Mouse (Mus musculus) CH12.LX (cell line): ENCODE measurements around the gene AI593442. TPM values are rescaled to one million over a fixed set of nuclear protein-coding genes. Genes with fewer than 3 reads are reported as not detected.

Source experiments
- DNase-seq: peaks from one replicate; pipeline ENCODE4 v3.0.0-alpha.2; 2013; ENCODE audit errors: extremely low read depth
- H3K27ac ChIP-seq: 2 replicates; pipeline ENCODE4 v1.5.1; 2012; ENCODE audit warnings: low read depth, mild to moderate bottlenecking, control low read depth, moderate library complexity; ENCODE audit not compliant: insufficient read depth
- H3K27me3 ChIP-seq: replicated peaks from 2 replicates; pipeline ENCODE3; 2012; ENCODE audit warnings: inconsistent platforms
- H3K36me3 ChIP-seq, 2 experiments: replicated peaks in 1 of 2; 2 replicates each; pipeline versions ENCODE3 to v1.6.1; 2012; ENCODE audit warnings: inconsistent platforms in 1 of 2, low read length in 1 of 2, mild to moderate bottlenecking in 1 of 2, mixed read lengths in 1 of 2, moderate library complexity in 1 of 2; ENCODE audit not compliant: control insufficient read depth in 1 of 2, insufficient read depth in 1 of 2
- H3K4me1 ChIP-seq, 2 experiments: 2 replicates each; pipeline ENCODE4 v1.6.1; 2012; ENCODE audit warnings: inconsistent platforms in 1 of 2, moderate library complexity in 1 of 2; ENCODE audit not compliant: insufficient read depth in 2 of 2, control insufficient read depth in 1 of 2
- H3K4me2 ChIP-seq: 2 replicates; pipeline ENCODE4 v1.6.1; 2012; ENCODE audit warnings: low read depth, mild to moderate bottlenecking, control low read depth; ENCODE audit not compliant: poor library complexity, insufficient read depth, severe bottlenecking
- H3K4me3 ChIP-seq, 3 experiments: fragments of 150-350 bp in 1 of 3; sonication (generic) in 1 of 3; replicated peaks in 1 of 3; 2 replicates each; pipeline versions ENCODE3 to v1.5.1; 2011 to 2012; ENCODE audit warnings: low read depth in 2 of 3, low read length in 2 of 3, mild to moderate bottlenecking in 2 of 3, moderate library complexity in 2 of 3, control low read depth in 1 of 3, improper control_type of control experiment in 1 of 3, inconsistent platforms in 1 of 3, mixed read lengths in 1 of 3; ENCODE audit not compliant: poor library complexity in 1 of 3
- H3K79me2 ChIP-seq: replicated peaks from 2 replicates; pipeline ENCODE4 v1.6.1; 2012; ENCODE audit warnings: mild to moderate bottlenecking, moderate library complexity; ENCODE audit not compliant: control insufficient read depth, poor library complexity, insufficient read depth, severe bottlenecking; ENCODE audit errors: extremely low read depth
- H3K9ac ChIP-seq: 2 replicates; pipeline ENCODE4 v1.6.1; 2012; ENCODE audit warnings: low read depth, mild to moderate bottlenecking, control low read depth, moderate library complexity; ENCODE audit not compliant: insufficient read depth
- H3K9me3 ChIP-seq: replicated peaks from 2 replicates; pipeline ENCODE3; 2012; ENCODE audit warnings: low read length, inconsistent platforms, mixed read lengths
- BHLHE40 ChIP-seq: IDR thresholded peaks from 2 replicates; pipeline ENCODE4 v1.6.1; 2011; ENCODE audit warnings: mild to moderate bottlenecking, low read depth, low read length, improper control_type of control experiment
- CHD2 ChIP-seq: IDR thresholded peaks from 2 replicates; pipeline ENCODE4 v1.6.1; 2011; ENCODE audit warnings: low read length, improper control_type of control experiment
- E2F4 ChIP-seq: IDR thresholded peaks from 2 replicates; pipeline ENCODE4 v1.6.1; 2011; ENCODE audit warnings: low read depth, low read length, improper control_type of control experiment; ENCODE audit not compliant: insufficient replicate concordance
- GABPA ChIP-seq: IDR thresholded peaks from 2 replicates; pipeline ENCODE4 v1.6.1; 2012; ENCODE audit warnings: low read depth, low read length, improper control_type of control experiment, inconsistent platforms; ENCODE audit not compliant: insufficient replicate concordance
- HCFC1 ChIP-seq: IDR thresholded peaks from 2 replicates; pipeline ENCODE4 v1.6.1; 2012; ENCODE audit warnings: low read depth, mild to moderate bottlenecking, inconsistent platforms, low read length, improper control_type of control experiment
- IRF4 ChIP-seq: IDR thresholded peaks from 2 replicates; pipeline ENCODE4 v1.6.1; 2014; ENCODE audit warnings: low read depth, mild to moderate bottlenecking, inconsistent platforms, low read length, improper control_type of control experiment
- KAT2A ChIP-seq: IDR thresholded peaks from 2 replicates; pipeline ENCODE4 v1.6.1; 2012; ENCODE audit warnings: low read length, improper control_type of control experiment, inconsistent platforms; ENCODE audit not compliant: insufficient replicate concordance
- MAX ChIP-seq: IDR thresholded peaks from 2 replicates; pipeline ENCODE4 v1.6.1; 2011; ENCODE audit warnings: low read length, improper control_type of control experiment
- NELFE ChIP-seq: IDR thresholded peaks from 2 replicates; pipeline ENCODE4 v1.6.1; 2011; ENCODE audit warnings: low read depth, low read length, improper control_type of control experiment
- NRF1 ChIP-seq: IDR thresholded peaks from 2 replicates; pipeline ENCODE4 v1.6.1; 2014; ENCODE audit warnings: low read depth, mild to moderate bottlenecking, inconsistent platforms, low read length, improper control_type of control experiment, moderate library complexity
- PAX5 ChIP-seq: IDR thresholded peaks from 2 replicates; pipeline ENCODE4 v1.6.1; 2012; ENCODE audit warnings: low read length, inconsistent platforms, mixed read lengths
- POLR2A ChIP-seq: IDR thresholded peaks from 2 replicates; pipeline ENCODE4 v1.6.1; 2011; ENCODE audit warnings: low read depth, mild to moderate bottlenecking, improper control_type of control experiment, low read length
- POLR2AphosphoS2 ChIP-seq: IDR thresholded peaks from 2 replicates; pipeline ENCODE4 v1.6.1; 2011; ENCODE audit warnings: low read depth, low read length, improper control_type of control experiment
- RAD21 ChIP-seq: IDR thresholded peaks from 2 replicates; pipeline ENCODE4 v1.6.1; 2011; ENCODE audit warnings: low read depth, mild to moderate bottlenecking, low read length, improper control_type of control experiment, moderate library complexity
- TBP ChIP-seq: conservative IDR thresholded peaks from 2 replicates; pipeline ENCODE4 v1.6.1; 2011; ENCODE audit warnings: low read depth, low read length, improper control_type of control experiment
- USF2 ChIP-seq: conservative IDR thresholded peaks from 2 replicates; pipeline ENCODE4 v1.6.1; 2011; ENCODE audit warnings: low read depth, low read length, improper control_type of control experiment
- ZKSCAN1 ChIP-seq: IDR thresholded peaks from 2 replicates; pipeline ENCODE4 v1.6.1; 2012; ENCODE audit warnings: low read depth, inconsistent platforms, low read length, improper control_type of control experiment, borderline replicate concordance
- ZMIZ1 ChIP-seq: IDR thresholded peaks from 2 replicates; pipeline ENCODE4 v1.6.1; 2012; ENCODE audit warnings: low read depth, mild to moderate bottlenecking, inconsistent platforms, low read length, improper control_type of control experiment
- dilution Hi-C: fragments of 300-500 bp; cut with MboI; formaldehyde crosslinking; loops from 2 replicates; pipeline ENCODE4 v1.14.3; 2020; ENCODE audit warnings: low sequenced_read_pairs; ENCODE audit not compliant: extremely low pct_unique_long_range_greater_than_20kb, extremely low pct_ligation_motif_present
- in situ Hi-C: fragments of 300-500 bp; cut with MboI; formaldehyde crosslinking; loops from 3 replicates; pipeline ENCODE4 v1.14.3; 2019; ENCODE audit warnings: low sequenced_read_pairs, low pct_ligation_motif_present, low pct_unique_long_range_greater_than_20kb, mixed read lengths
- polyA plus RNA-seq: library from polyadenylated mRNA; unstranded; fragments of >175 nt; gene quantifications from 2 replicates; pipeline ENCODE4 v1.2.1, GENCODE M21; 2012; ENCODE audit warnings: low read depth; ENCODE audit not compliant: insufficient read length
- total RNA-seq, 2 experiments: library from RNA; depleted of rRNA; stranded (reverse); fragments of 300-350 nt in 1 of 2; fragments of >200 nt in 1 of 2; gene quantifications; 2 replicates each; pipeline ENCODE4 v1.2.3; 2012 to 2014

The AI593442 gene
- total and polyA plus RNA-seq, 3 experiments: not detected

DNA sequence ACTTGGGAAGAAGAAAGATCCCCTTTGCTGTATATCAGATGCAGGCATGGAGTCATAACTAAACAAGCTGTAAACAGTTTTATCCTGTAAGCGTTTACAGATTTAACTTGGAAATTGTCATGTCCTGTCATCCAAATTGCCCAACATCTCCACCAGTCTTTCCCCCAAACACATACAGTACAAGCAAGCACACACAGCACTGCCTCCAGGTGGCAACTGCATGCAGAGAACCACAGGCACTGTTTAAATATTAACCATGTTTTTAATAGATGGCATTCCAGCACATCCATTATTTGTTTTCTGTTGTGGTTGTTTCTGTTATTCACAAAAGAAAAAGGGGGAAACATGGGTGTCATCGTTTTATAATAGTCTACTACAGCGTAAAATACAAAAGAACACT lies 3.6 kb downstream of the AI593442 start:
- Histone ChIP-seq H3K36me3 (no peaks in the 10 kb centered on the region), H3K27me3 (peaks cover 10% of the 10 kb centered on the region), H3K27ac (no peak overlapping the region), H3K4me3 (no peak overlapping the region), H3K4me2 (no peak overlapping the region), H3K4me1 (no peaks in the 10 kb centered on the region), H3K79me2 (no peaks in the 10 kb centered on the region), H3K9me3 (no peaks in the 10 kb centered on the region), H3K9ac (no peak overlapping the region)
- dilution Hi-C loops (no loop called here), in situ Hi-C loops (no loop called here)
- DNase-seq: no peak
- TF ChIP-seq GABPA (no peak), USF2 (no peak), ZKSCAN1 (no peak), IRF4 (no peak), MAX (no peak), RAD21 (no peak; the same call in 1 of the 2 replicates), E2F4 (no peak), KAT2A (no peak), ZMIZ1 (no peak), POLR2AphosphoS2 (no peak), CHD2 (no peak), NELFE (no peak)

DNA sequence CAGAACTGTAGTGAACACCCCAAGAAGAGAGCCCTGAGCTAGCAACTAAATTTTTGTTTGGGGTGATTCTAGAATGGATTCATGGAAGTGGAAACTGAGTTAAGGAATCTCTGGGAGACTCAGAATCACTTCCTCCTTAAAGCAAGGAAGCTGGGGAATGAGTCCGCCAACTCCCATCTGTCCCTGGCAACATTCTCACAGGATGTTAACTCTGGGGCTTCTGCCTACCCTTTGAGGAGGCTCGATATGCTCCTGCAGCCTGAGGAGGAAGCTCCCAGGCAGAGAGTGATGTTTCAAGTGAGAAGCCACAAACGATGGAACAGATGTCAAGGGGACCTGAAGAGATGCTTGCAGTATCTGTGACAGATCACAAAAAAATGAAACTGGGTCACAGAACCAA lies 18.2 kb downstream of the AI593442 start:
- dilution Hi-C loops: no loop called here
- no peak overlapping the region for H3K9ac ChIP-seq

More for the DNA sequence above, 18.2 kb downstream of the AI593442 start:
- in situ Hi-C loops: no loop called here
- no peaks in the 10 kb centered on the region for H3K36me3 ChIP-seq
- TF ChIP-seq HCFC1 (no peak), NRF1 (no peak), POLR2A (no peak), PAX5 (no peak), TBP (no peak), NELFE (no peak), KAT2A (no peak), BHLHE40 (no peak), ZMIZ1 (no peak)
- no peaks in the 10 kb centered on the region for H3K9me3 ChIP-seq
- DNase-seq: no peak
- no peak overlapping the region for H3K4me2 ChIP-seq
- H3K4me1 ChIP-seq: no peaks in the 10 kb centered on the region
- no peak overlapping the region for H3K27ac ChIP-seq
- no peaks in the 10 kb centered on the region for H3K27me3 ChIP-seq
- no peak overlapping the region for H3K4me3 ChIP-seq
- no peaks in the 10 kb centered on the region for H3K79me2 ChIP-seq
